Mouse (Mus musculus) liver, embryonic 14.5 days (tissue): ENCODE measurements around the gene Trmt112. TPM values are rescaled to one million over a fixed set of nuclear protein-coding genes. Genes with fewer than 3 reads are reported as not detected.

Source experiments
- ATAC-seq: fragments of 200-750 bp; cut with Nextera tagmentation; 2 replicates; pipeline ENCODE4 v1.8.0; 2017; ENCODE audit warnings: moderate number of reproducible peaks, mild to moderate bottlenecking, moderate library complexity; ENCODE audit not compliant: insufficient read depth
- DNase-seq, 3 experiments: peaks; one replicate each; pipeline ENCODE4 v3.0.0-alpha.2; 2012 to 2013; ENCODE audit warnings: low read depth in 3 of 3, low spot score in 3 of 3
- H3K27ac ChIP-seq: fragments of 300-500 bp; sonication (generic); 2 replicates; pipeline ENCODE4 v1.5.1; 2014; ENCODE audit warnings: moderate library complexity, mild to moderate bottlenecking, control low read depth, inconsistent platforms
- H3K27me3 ChIP-seq: fragments of 300-500 bp; sonication (generic); 2 replicates; pipeline ENCODE4 v1.6.1; 2014; ENCODE audit warnings: mild to moderate bottlenecking, low read length, moderate library complexity; ENCODE audit not compliant: control insufficient read depth, insufficient read depth
- H3K36me3 ChIP-seq: fragments of 300-500 bp; sonication (generic); replicated peaks from 2 replicates; pipeline ENCODE4 v1.6.1; 2014; ENCODE audit warnings: low read depth; ENCODE audit not compliant: control insufficient read depth, insufficient read depth
- H3K4me1 ChIP-seq, 2 experiments: fragments of 200-500 bp in 1 of 2; fragments of 300-500 bp in 1 of 2; sonication (generic) in 1 of 2; replicated peaks; 2 replicates each; pipeline ENCODE4 v1.6.1; 2012 to 2014; ENCODE audit warnings: antibody characterized with exemption in 1 of 2, inconsistent platforms in 1 of 2, low read length in 1 of 2; ENCODE audit not compliant: control insufficient read depth in 2 of 2, insufficient read depth in 2 of 2
- H3K4me2 ChIP-seq: fragments of 300-500 bp; sonication (generic); 2 replicates; pipeline ENCODE4 v1.6.1; 2014; ENCODE audit warnings: low read depth, mild to moderate bottlenecking, control low read depth, moderate library complexity
- H3K4me3 ChIP-seq, 2 experiments: fragments of 200-500 bp in 1 of 2; fragments of 300-500 bp in 1 of 2; sonication (generic) in 1 of 2; 2 replicates each; pipeline ENCODE4 v1.5.1; 2012 to 2014; ENCODE audit warnings: low read depth in 2 of 2, low read length in 2 of 2, mild to moderate bottlenecking in 2 of 2, control low read depth in 1 of 2, inconsistent platforms in 1 of 2, moderate library complexity in 1 of 2; ENCODE audit not compliant: insufficient read depth in 1 of 2
- H3K9ac ChIP-seq: fragments of 300-500 bp; sonication (generic); replicated peaks from 2 replicates; pipeline ENCODE4 v1.6.1; 2014; ENCODE audit warnings: mild to moderate bottlenecking, control low read depth, moderate library complexity
- H3K9me3 ChIP-seq: fragments of 300-500 bp; sonication (generic); 2 replicates; pipeline ENCODE4 v1.6.1; 2016; ENCODE audit warnings: low read length, mixed read lengths; ENCODE audit not compliant: control insufficient read depth
- CTCF ChIP-seq: IDR thresholded peaks from 2 replicates; pipeline ENCODE4 v1.5.1; 2016; ENCODE audit warnings: antibody characterized with exemption, low read depth, control low read depth
- EP300 ChIP-seq: IDR thresholded peaks from 2 replicates; pipeline ENCODE4 v1.6.1; 2016; ENCODE audit warnings: antibody characterized with exemption, low read depth
- WGBS: fragments of 180-500 bp; shearing (Covaris S2); extraction: QIAGEN DNeasy Blood & Tissue Kit; methylation state at CpG from one replicate; pipeline ENCODE4 v1.1.7; 2014; ENCODE audit not compliant: insufficient replicate concordance; 5-methylcytosine and 5-hydroxymethylcytosine counted together
- polyA plus RNA-seq, 2 experiments: library from polyadenylated mRNA; depleted of rRNA in 1 of 2; stranded (reverse) in 1 of 2; unstranded in 1 of 2; fragments of >200 nt; fragmentation: Nextera tagmentation in 1 of 2; extraction: Ambion mirVana in 1 of 2; gene quantifications; 2 replicates each; pipeline versions ENCODE4 v1.2.1 to v1.2.3; 2012 to 2014

Trmt112 gene
- polyA plus RNA-seq, 2 experiments, result 69.4 to 77.4 TPM

GRCm38 (mm10) chr19:6942249-6942691 lies 32.8 kb downstream of the Trmt112 start, which contains the start of gene Gpr137:
Gpr137 (minus strand) TSS chr19:6942480.
- H3K27ac ChIP-seq, result peak within 1 kb of the TSS; percentile 63
- ATAC-seq (peak; percentile 88), DNase-seq (peak; percentile 89 to 90 (median 89))
- peak within 1 kb of the TSS; percentile 89 for H3K4me2 ChIP-seq
- no peaks in the 10 kb centered on the region for H3K36me3 ChIP-seq
- under 1% methylated on average over 27 of the region's 27 CpGs for WGBS
- TF ChIP-seq CTCF (no peak), EP300 (no peak)
- peak within 1 kb of the TSS; percentile 80 for H3K9ac ChIP-seq
- no peaks in the 10 kb centered on the region for H3K9me3 ChIP-seq
- H3K27me3 ChIP-seq, result no peaks in the 10 kb centered on the region
- peak within 1 kb of the TSS; percentile 77 to 92 for H3K4me3 ChIP-seq
- H3K4me1 ChIP-seq, result peaks cover 3 to 8% of the 10 kb centered on the region in 2 experiments

GRCm38 (mm10) chr19:6942764-6943163 lies 33.3 kb downstream of the Trmt112 start:
- TF ChIP-seq CTCF, result no peak
- TF ChIP-seq EP300, result no peak
- DNase-seq, result no peak
- H3K27me3 ChIP-seq, result no peaks in the 10 kb centered on the region
- peak overlapping the region; percentile 89 for H3K4me2 ChIP-seq
- peak overlapping the region; percentile 49 for H3K9ac ChIP-seq
- peak overlapping the region; percentile 66 to 77 for H3K4me3 ChIP-seq
- no peaks in the 10 kb centered on the region for H3K9me3 ChIP-seq
- no peak overlapping the region; the same call in 1 of the 2 replicates for H3K27ac ChIP-seq
- peak; percentile 9; the same call in 1 of the 2 replicates for ATAC-seq
- H3K4me1 ChIP-seq, result peaks cover 3 to 8% of the 10 kb centered on the region in 2 experiments
- 23% methylated on average over 5 of the region's 5 CpGs for WGBS
- no peaks in the 10 kb centered on the region for H3K36me3 ChIP-seq

- ATAC-seq, result no peak
- TF ChIP-seq EP300, result no peak
- 84% methylated on average over 6 of the region's 6 CpGs for WGBS
Measured at GRCm38 (mm10) chr19:6943709-6944108, 34.2 kb downstream of the Trmt112 start.

DNA sequence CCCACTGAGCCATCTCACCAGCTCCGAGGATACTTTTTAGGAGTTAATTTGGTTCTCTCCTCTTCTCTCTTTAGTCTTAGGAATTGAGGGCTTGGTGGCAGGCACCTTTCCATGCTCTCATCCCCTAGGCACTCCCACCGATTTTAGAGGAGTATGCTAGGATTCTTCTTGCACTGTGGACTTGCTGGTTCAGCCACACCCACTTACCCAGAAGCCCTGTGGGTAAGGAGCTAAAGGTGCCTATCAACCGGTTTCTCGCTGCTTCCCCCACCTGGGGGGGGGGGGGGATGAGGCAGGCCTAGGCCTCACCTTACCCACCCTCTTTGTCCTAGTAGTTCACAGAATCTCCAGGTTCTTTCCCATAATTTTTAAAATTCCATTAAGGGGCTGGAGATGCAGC lies 38.2 kb downstream of the Trmt112 start:
- DNase-seq, result no peak
- Histone ChIP-seq H3K9me3 (no peaks in the 10 kb centered on the region), H3K4me2 (no peak overlapping the region), H3K27me3 (no peaks in the 10 kb centered on the region), H3K9ac (no peak overlapping the region), H3K4me1 (peaks cover 11 to 20% of the 10 kb centered on the region in 2 experiments), H3K27ac (no peak overlapping the region), H3K36me3 (no peaks in the 10 kb centered on the region), H3K4me3 (no peak overlapping the region)
- no peak for TF ChIP-seq EP300
- TF ChIP-seq CTCF, result no peak
- 50% methylated on average over 4 of the region's 4 CpGs for WGBS
- ATAC-seq, result no peak

More at GRCm38 (mm10) chr19:6943709-6944108, 34.2 kb downstream of the Trmt112 start:
- no peaks in the 10 kb centered on the region for H3K36me3 ChIP-seq
- no peaks in the 10 kb centered on the region for H3K27me3 ChIP-seq
- H3K4me1 ChIP-seq, result peaks cover 3 to 8% of the 10 kb centered on the region in 2 experiments
- no peak overlapping the region for H3K4me3 ChIP-seq
- no peak overlapping the region for H3K27ac ChIP-seq
- DNase-seq, result no peak
- no peaks in the 10 kb centered on the region for H3K9me3 ChIP-seq
- no peak overlapping the region for H3K4me2 ChIP-seq
- H3K9ac ChIP-seq, result no peak overlapping the region

- Histone ChIP-seq H3K4me2 (no peak overlapping the region), H3K27me3 (no peaks in the 10 kb centered on the region), H3K4me3 (no peak overlapping the region), H3K9me3 (no peaks in the 10 kb centered on the region), H3K36me3 (no peaks in the 10 kb centered on the region), H3K27ac (no peak overlapping the region), H3K9ac (no peak overlapping the region), H3K4me1 (peaks cover 13 to 19% of the 10 kb centered on the region in 2 experiments)
- ATAC-seq (no peak), DNase-seq (no peak)
- no peak for TF ChIP-seq CTCF
- no peak for TF ChIP-seq EP300
- 71% methylated on average over 4 of the region's 4 CpGs for WGBS
Measured at GRCm38 (mm10) chr19:6948186-6948585, 38.7 kb downstream of the Trmt112 start.
